Mouse (Mus musculus) intestine, postnatal 0 days (tissue): ENCODE measurements at regions not wholly inside any gene's neighbourhood (a gene's known extent, or its start where the extent isn't known, plus 50 kb on each side); places are given as distances from the start of the nearest gene placed in this dataset. TPM values are rescaled to one million over a fixed set of nuclear protein-coding genes. Genes with fewer than 3 reads are reported as not detected.

ENCODE experiments used
- ATAC-seq: fragments of 200-750 bp; cut with Nextera tagmentation; 2 replicates; pipeline ENCODE4 v1.8.0; 2017; ENCODE audit warnings: mild to moderate bottlenecking, moderate TSS enrichment, moderate library complexity
- H3K27ac ChIP-seq: fragments of 300-500 bp; sonication (generic); 2 replicates; pipeline ENCODE4 v1.5.1; 2014; ENCODE audit warnings: mild to moderate bottlenecking, low read depth, low read length, moderate library complexity
- H3K27me3 ChIP-seq: fragments of 300-500 bp; sonication (generic); replicated peaks from 2 replicates; pipeline ENCODE4 v1.6.1; 2014; ENCODE audit warnings: low read length, mixed read lengths; ENCODE audit not compliant: control insufficient read depth, insufficient read depth
- H3K36me3 ChIP-seq: fragments of 300-500 bp; sonication (generic); 2 replicates; pipeline ENCODE4 v1.6.1; 2014; ENCODE audit warnings: mild to moderate bottlenecking, moderate library complexity; ENCODE audit not compliant: control insufficient read depth, insufficient read depth
- H3K4me1 ChIP-seq: fragments of 300-500 bp; sonication (generic); replicated peaks from 2 replicates; pipeline ENCODE4 v1.6.1; 2014; ENCODE audit warnings: antibody characterized with exemption, low read length, mixed read lengths; ENCODE audit not compliant: control insufficient read depth, insufficient read depth
- H3K4me2 ChIP-seq: fragments of 300-500 bp; sonication (generic); replicated peaks from 2 replicates; pipeline ENCODE4 v1.6.1; 2014; ENCODE audit warnings: low read depth, mild to moderate bottlenecking, moderate library complexity
- H3K4me3 ChIP-seq: fragments of 300-500 bp; sonication (generic); 2 replicates; pipeline ENCODE4 v1.5.1; 2014; ENCODE audit warnings: low read depth, low read length
- H3K9ac ChIP-seq: fragments of 300-500 bp; sonication (generic); 2 replicates; pipeline ENCODE4 v1.6.1; 2014; ENCODE audit warnings: mild to moderate bottlenecking, low read depth, low read length
- H3K9me3 ChIP-seq: fragments of 300-500 bp; sonication (generic); 2 replicates; pipeline ENCODE4 v1.6.1; 2016; ENCODE audit warnings: mixed run types; ENCODE audit not compliant: control insufficient read depth
- CTCF ChIP-seq: sonication (generic); IDR thresholded peaks from 2 replicates; pipeline ENCODE4 v1.5.1; 2016; ENCODE audit warnings: low read depth, mild to moderate bottlenecking, control low read depth, antibody characterized with exemption, moderate library complexity
- WGBS: fragments of 180-500 bp; shearing (Covaris S2); extraction: QIAGEN DNeasy Blood & Tissue Kit; methylation state at CpG from one replicate; pipeline ENCODE4 v1.1.7; 2014; 5-methylcytosine and 5-hydroxymethylcytosine counted together
- microRNA-seq: library from miRNA; unstranded; fragments of <30 nt; microRNA quantifications from one replicate; pipeline ENCODE4, GENCODE M21; 2016

DNA sequence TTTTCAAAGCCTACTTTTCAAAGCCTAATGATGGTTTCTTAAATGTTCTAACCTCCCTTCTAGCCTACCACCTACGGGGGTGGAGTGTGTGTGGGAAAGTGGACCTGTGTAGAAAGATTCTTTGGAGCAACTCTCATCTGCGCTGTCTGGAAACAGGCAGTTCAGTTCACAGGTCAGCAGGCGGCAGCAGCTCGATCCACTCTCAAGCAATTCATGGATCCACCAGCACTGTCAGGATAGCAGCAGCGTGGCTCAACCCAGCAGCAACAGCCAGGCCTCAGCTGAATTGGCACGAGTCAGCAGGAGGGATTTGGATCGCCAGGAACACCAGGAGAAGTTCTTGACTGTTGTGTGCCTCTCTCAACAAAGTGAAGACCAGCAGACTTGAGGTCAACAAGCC lies 53.1 kb upstream of the Lemd2 start:
- no peaks in the 10 kb centered on the region for H3K4me1 ChIP-seq
- ATAC-seq = no peak
- no peaks in the 10 kb centered on the region for H3K36me3 ChIP-seq
- no peak overlapping the region for H3K4me3 ChIP-seq
- no peaks in the 10 kb centered on the region for H3K9me3 ChIP-seq
- H3K27me3 ChIP-seq = no peaks in the 10 kb centered on the region; the same call in 1 of the 2 replicates
- WGBS = 39% methylated on average over 7 of the region's 7 CpGs
- H3K27ac ChIP-seq = no peak overlapping the region
- H3K9ac ChIP-seq = no peak overlapping the region
- no peak overlapping the region for H3K4me2 ChIP-seq
- peak; percentile 72 for TF ChIP-seq CTCF

DNA sequence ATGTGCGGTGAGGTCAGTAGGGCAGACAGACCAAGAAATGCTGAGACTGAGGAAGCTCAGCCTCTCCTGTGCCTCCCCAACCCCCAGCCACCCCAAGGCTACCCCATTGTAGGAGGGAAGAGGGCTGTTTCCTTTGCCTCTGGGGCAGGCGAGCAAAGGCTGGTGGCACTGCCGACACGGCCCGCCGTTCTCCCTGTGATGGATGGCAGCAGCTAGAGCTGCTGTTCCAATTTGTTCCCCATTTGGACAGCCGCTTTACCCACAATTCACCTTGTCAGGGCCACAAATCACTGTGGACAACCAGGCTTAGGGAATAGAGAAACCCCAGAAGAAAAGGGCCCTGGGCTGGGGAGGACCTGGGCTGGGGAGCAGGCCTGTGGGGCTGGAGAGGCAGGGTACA lies 51.5 kb upstream of the Lemd2 start:
- TF ChIP-seq CTCF = no peak
- Histone ChIP-seq H3K9me3 (no peaks in the 10 kb centered on the region), H3K36me3 (no peaks in the 10 kb centered on the region), H3K27ac (no peak overlapping the region), H3K4me2 (no peak overlapping the region), H3K9ac (no peak overlapping the region), H3K4me3 (no peak overlapping the region), H3K27me3 (no peaks in the 10 kb centered on the region; the same call in 1 of the 2 replicates), H3K4me1 (no peaks in the 10 kb centered on the region)
- WGBS = 70% methylated on average over 7 of the region's 7 CpGs
- ATAC-seq = no peak

Small RNAs in the stretch of these regions (microRNA-seq; reads per million reads assigned to microRNA genes)
- gene Mir7214 = not detected
- not detected for gene Mir7216
- not detected for gene Mir7217
- not detected for gene Mir7218
